Mouse (Mus musculus) MEL (cell line): Measurements from ENCODE around the gene Wnt10a. TPM values are rescaled to one million over a fixed set of nuclear protein-coding genes. Genes with fewer than 3 reads are reported as not detected.
A peak's percentile ranks its signal among the peaks of the same experiment; 100 is the strongest.
"Not testable (repeated sequence)": the region's sequence is repeated elsewhere in the genome, so short reads cannot be mapped to it uniquely, and the experiment has no call there.

Source experiments
- DNase-seq: peaks from one replicate; pipeline ENCODE4 v3.0.0; 2011; ENCODE audit warnings: low read depth, low spot score
- H3K27ac ChIP-seq: 2 replicates; pipeline ENCODE4 v1.5.1; 2012; ENCODE audit warnings: low read depth, mild to moderate bottlenecking, control low read depth, low read length, moderate library complexity; ENCODE audit not compliant: control insufficient read depth
- H3K27me3 ChIP-seq, 2 experiments: fragments of 150-350 bp in 1 of 2; sonication (generic) in 1 of 2; 2 replicates each; pipeline ENCODE4 v1.6.1; 2012; ENCODE audit warnings: low read length in 2 of 2, mild to moderate bottlenecking in 2 of 2, improper control_type of control experiment in 1 of 2, moderate library complexity in 1 of 2; ENCODE audit not compliant: insufficient read depth in 2 of 2, control insufficient read depth in 1 of 2
- H3K36me3 ChIP-seq, 2 experiments: 2 replicates each; pipeline ENCODE4 v1.6.1; 2012 to 2014; ENCODE audit warnings: low read length in 2 of 2, improper control_type of control experiment in 1 of 2, inconsistent platforms in 1 of 2, mild to moderate bottlenecking in 1 of 2; ENCODE audit not compliant: insufficient read depth in 2 of 2, control insufficient read depth in 1 of 2
- H3K4me1 ChIP-seq, 2 experiments: fragments of 150-350 bp in 1 of 2; sonication (generic) in 1 of 2; 2 replicates each; pipeline ENCODE4 v1.6.1; 2012; ENCODE audit warnings: low read length in 2 of 2, improper control_type of control experiment in 1 of 2, mild to moderate bottlenecking in 1 of 2; ENCODE audit not compliant: insufficient read depth in 2 of 2, control insufficient read depth in 1 of 2
- H3K4me3 ChIP-seq, 2 experiments: fragments of 150-350 bp in 1 of 2; sonication (generic) in 1 of 2; 2 replicates each; pipeline ENCODE4 v1.5.1; 2012; ENCODE audit warnings: low read depth in 2 of 2, low read length in 2 of 2, mild to moderate bottlenecking in 2 of 2, moderate library complexity in 2 of 2, control low read depth in 1 of 2, improper control_type of control experiment in 1 of 2; ENCODE audit not compliant: control insufficient read depth in 1 of 2, insufficient read depth in 1 of 2
- H3K79me2 ChIP-seq: 2 replicates; pipeline ENCODE4 v1.6.1; 2012; ENCODE audit warnings: mild to moderate bottlenecking, low read length, moderate library complexity; ENCODE audit not compliant: control insufficient read depth, poor library complexity, insufficient read depth
- H3K9ac ChIP-seq: 2 replicates; pipeline ENCODE4 v1.6.1; 2012; ENCODE audit warnings: low read depth, mild to moderate bottlenecking, control low read depth, low read length, moderate library complexity; ENCODE audit not compliant: control insufficient read depth, poor library complexity, severe bottlenecking
- H3K9me3 ChIP-seq: fragments of 150-350 bp; sonication (generic); replicated peaks from 2 replicates; pipeline ENCODE4 v1.6.1; 2012; ENCODE audit warnings: mild to moderate bottlenecking, low read length, improper control_type of control experiment, moderate library complexity; ENCODE audit not compliant: insufficient read depth
- BHLHE40 ChIP-seq: IDR thresholded peaks from 2 replicates; pipeline ENCODE4 v1.6.1; 2012; ENCODE audit warnings: low read depth, mild to moderate bottlenecking, inconsistent platforms, low read length, improper control_type of control experiment, borderline replicate concordance
- CTCF ChIP-seq, 3 experiments: IDR thresholded peaks in 2 of 3; conservative IDR thresholded peaks in 1 of 3; 2 replicates each; pipeline ENCODE4 v1.5.1; 2011 to 2012; ENCODE audit warnings: low read length in 3 of 3, low read depth in 2 of 3, mild to moderate bottlenecking in 2 of 3, improper control_type of control experiment in 1 of 3, inconsistent platforms in 1 of 3, mixed read lengths in 1 of 3, moderate library complexity in 1 of 3; ENCODE audit not compliant: control insufficient read depth in 1 of 3, insufficient read depth in 1 of 3, poor library complexity in 1 of 3, severe bottlenecking in 1 of 3
- RAD21 ChIP-seq: IDR thresholded peaks from 2 replicates; pipeline ENCODE4 v1.6.1; 2011; ENCODE audit warnings: mild to moderate bottlenecking, low read depth, low read length, improper control_type of control experiment
- TBP ChIP-seq: IDR thresholded peaks from 2 replicates; pipeline ENCODE4 v1.8.0; 2011; ENCODE audit warnings: low read depth, low read length, improper control_type of control experiment
- ZKSCAN1 ChIP-seq: IDR thresholded peaks from 2 replicates; pipeline ENCODE4 v1.6.1; 2012; ENCODE audit warnings: low read depth, mild to moderate bottlenecking, inconsistent platforms, low read length, improper control_type of control experiment, moderate library complexity
- ZMIZ1 ChIP-seq: IDR thresholded peaks from 2 replicates; pipeline ENCODE4 v1.6.1; 2012; ENCODE audit warnings: low read depth, mild to moderate bottlenecking, inconsistent platforms, low read length, improper control_type of control experiment, moderate library complexity
- polyA plus RNA-seq, 2 experiments: library from polyadenylated mRNA; stranded (reverse) in 1 of 2; unstranded in 1 of 2; fragments of >175 nt in 1 of 2; fragments of >200 nt in 1 of 2; gene quantifications; 2 replicates each; pipeline versions ENCODE4 v1.2.1 to v1.2.4; 2012; ENCODE audit warnings: low replicate concordance in 2 of 2, low read depth in 1 of 2; ENCODE audit not compliant: insufficient read length in 2 of 2, insufficient read depth in 1 of 2, missing spikeins in 1 of 2
- total RNA-seq: library from RNA; depleted of rRNA; stranded (reverse); fragments of 300-350 nt; gene quantifications from 2 replicates; pipeline ENCODE4 v1.2.3, GENCODE M21; 2012

The Wnt10a gene
- total and polyA plus RNA-seq, 3 experiments = not detected

- TF ChIP-seq CTCF (IDR thresholded peaks at IDR 0.05 in 2 of 3, conservative IDR thresholded peaks at IDR 0.05 in 1 of 3; ENCODE audit: control insufficient read depth in 1 of 3, insufficient read depth in 1 of 3, low read depth in 2 of 3, low read length in 3 of 3, poor library complexity in 1 of 3, severe bottlenecking in 1 of 3) (peak; percentile 15 to 37 (median 33); a peak in 4 of 6 replicates), BHLHE40 (no peak)
- Histone ChIP-seq H3K9me3 (no peaks in the 10 kb centered on the region), H3K79me2 (no peaks in the 10 kb centered on the region), H3K36me3 (no peaks in the 10 kb centered on the region), H3K27me3 (peaks cover 2 to 5% of the 10 kb centered on the region in 2 experiments), H3K9ac (no peak overlapping the region), H3K4me1 (0 out of 4 replicates have a peak, but pooled peaks cover 0 to 3% of the 10 kb centered on the region in 2 experiments), H3K4me3 (no peak overlapping the region), H3K27ac (no peak overlapping the region)
- peak; percentile 24 for DNase-seq
Measured at GRCm38 (mm10) chr1:74809007-74809406, 17.7 kb downstream of the Wnt10a start.

- no peak overlapping the region for H3K4me3 ChIP-seq
- H3K27ac ChIP-seq = no peak overlapping the region
- no peak overlapping the region for H3K9ac ChIP-seq
- no peaks in the 10 kb centered on the region for H3K9me3 ChIP-seq
- DNase-seq = peak; percentile 27
- H3K4me1 ChIP-seq = peaks cover 0 to 7% of the 10 kb centered on the region in 2 experiments; a peak in 2 of 4 replicates
- peaks cover 5% of the 10 kb centered on the region; the same call in 1 of the 2 replicates for H3K79me2 ChIP-seq
- no peak for TF ChIP-seq ZMIZ1
- TF ChIP-seq RAD21 = peak; percentile 29
- peak; percentile 20 to 47 (median 36); a peak in 5 of 6 replicates for TF ChIP-seq CTCF (IDR thresholded peaks at IDR 0.05 in 2 of 3, conservative IDR thresholded peaks at IDR 0.05 in 1 of 3; ENCODE audit: control insufficient read depth in 1 of 3, insufficient read depth in 1 of 3, low read depth in 2 of 3, low read length in 3 of 3, poor library complexity in 1 of 3, severe bottlenecking in 1 of 3)
- TF ChIP-seq ZKSCAN1 = no peak
- H3K27me3 ChIP-seq = peaks cover 0 to 1% of the 10 kb centered on the region in 2 experiments; a peak in 1 of 4 replicates
- peaks cover 0 to 12% of the 10 kb centered on the region in 2 experiments; a peak in 2 of 4 replicates for H3K36me3 ChIP-seq
Measured at GRCm38 (mm10) chr1:74814931-74815647, 23.8 kb downstream of the Wnt10a start.

- not testable (repeated sequence) for H3K4me3 ChIP-seq, H3K4me1 ChIP-seq, H3K27me3 ChIP-seq, H3K27ac ChIP-seq, H3K9me3 ChIP-seq, H3K79me2 ChIP-seq, H3K9ac ChIP-seq
- peak; percentile 91 for TF ChIP-seq TBP
- peaks cover 0 to 12% of the 10 kb centered on the region in 2 experiments; a peak in 2 of 4 replicates for H3K36me3 ChIP-seq
- peak; percentile 16 for DNase-seq
Measured at GRCm38 (mm10) chr1:74815965-74816364, 24.6 kb downstream of the Wnt10a start.
